Mouse (Mus musculus) layer of hippocampus, adult 18-20 months (tissue): ENCODE results near the gene Psmd5. TPM values are rescaled to one million over a fixed set of nuclear protein-coding genes. Genes with fewer than 3 reads are reported as not detected.
"Not testable (repeated sequence)": the region's sequence is repeated elsewhere in the genome, so short reads cannot be mapped to it uniquely, and the experiment has no call there.

Source experiments
- DNase-seq, 2 experiments: peaks; one replicate each; pipeline ENCODE4 v3.0.0; 2022; ENCODE audit warnings: low spot score in 2 of 2
- total RNA-seq, 2 experiments: library from RNA; stranded (reverse); gene quantifications; 2 replicates each; pipeline ENCODE4 v1.2.3; 2021

Psmd5 gene
- total RNA-seq, 2 experiments from 2014 or later: 39.4 to 41.4 TPM

- no peak for DNase-seq
Measured at GRCm38 (mm10) chr2:34828026-34828425, 46.7 kb downstream of the Psmd5 start.

DNA sequence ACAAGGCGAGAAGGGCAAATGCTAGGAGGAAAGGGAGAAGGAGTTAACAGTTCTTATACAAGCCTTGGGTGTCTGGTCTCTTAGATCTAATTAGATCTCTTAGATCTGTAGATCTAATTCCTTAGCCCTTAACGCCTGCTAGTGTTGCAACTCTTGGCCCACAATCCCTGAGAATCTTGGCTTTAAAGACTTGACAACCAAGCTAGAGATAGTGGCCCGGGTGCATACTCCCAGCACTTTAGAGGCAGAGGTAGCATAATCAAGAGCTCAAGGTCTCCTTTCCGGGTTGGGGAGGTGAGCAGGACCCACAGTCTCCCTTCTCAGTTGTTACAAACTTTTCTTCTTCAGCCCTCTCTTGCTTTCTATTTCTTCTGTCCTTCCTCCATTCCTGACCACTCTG is 47.2 kb downstream of the Psmd5 start:
- no peak for DNase-seq

- DNase-seq: no peak
Measured at GRCm38 (mm10) chr2:34826460-34827231, 48.1 kb downstream of the Psmd5 start.

- DNase-seq: peak; percentile 89 to 96
Measured at GRCm38 (mm10) chr2:34825827-34826459, 48.8 kb downstream of the Psmd5 start, which contains the start of gene Fbxw2. Gene Fbxw2 (minus strand): TSS chr2:34826311.

- DNase-seq: no peak
Measured at GRCm38 (mm10) chr2:34818492-34818891, 56.3 kb downstream of the Psmd5 start.

DNA sequence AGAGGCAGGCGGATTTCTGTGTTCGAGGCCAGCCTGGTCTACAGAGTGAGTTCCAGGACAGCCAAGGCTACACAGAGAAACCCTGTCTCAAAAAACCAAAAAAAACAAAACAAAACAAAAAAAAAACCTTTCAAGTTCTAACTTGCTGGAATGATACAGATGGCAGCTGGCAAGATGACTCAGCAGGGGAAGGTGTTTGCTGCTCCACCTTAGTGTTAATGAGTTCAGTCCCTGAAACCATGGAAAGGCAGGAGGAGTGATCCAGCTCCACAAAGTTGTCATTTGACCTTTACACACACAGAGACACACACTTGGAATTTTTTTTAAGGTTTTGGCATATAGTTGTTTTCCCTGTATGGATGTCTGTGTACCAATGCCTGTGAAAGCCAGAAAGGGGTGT is 58.9 kb downstream of the Psmd5 start:
- not testable (repeated sequence) for DNase-seq

GRCm38 (mm10) chr2:34812706-34813105 is 62.1 kb downstream of the Psmd5 start:
- no peak for DNase-seq

GRCm38 (mm10) chr2:34810775-34811174 is 64.0 kb downstream of the Psmd5 start:
- DNase-seq: no peak

DNA sequence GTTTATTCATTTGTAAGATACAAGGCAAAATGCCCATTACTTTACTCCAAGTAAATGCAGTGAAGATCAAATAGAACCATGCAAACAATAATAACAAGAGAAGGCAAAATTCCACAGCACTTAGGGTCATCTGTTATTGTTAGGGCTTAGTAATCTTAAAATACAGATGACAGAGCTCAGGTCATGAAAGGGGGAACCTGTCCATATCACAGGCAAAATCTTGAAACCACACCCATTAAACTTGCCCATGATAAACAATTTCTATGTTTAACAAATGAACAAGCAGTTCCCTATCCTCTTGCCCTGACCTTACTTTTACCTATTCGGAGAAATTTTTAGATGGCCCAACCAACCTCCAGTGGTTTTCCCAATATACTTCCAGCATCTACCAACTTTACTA is 65.2 kb downstream of the Psmd5 start:
- no peak for DNase-seq

GRCm38 (mm10) chr2:34808057-34808456 is 66.7 kb downstream of the Psmd5 start:
- DNase-seq: no peak

DNA sequence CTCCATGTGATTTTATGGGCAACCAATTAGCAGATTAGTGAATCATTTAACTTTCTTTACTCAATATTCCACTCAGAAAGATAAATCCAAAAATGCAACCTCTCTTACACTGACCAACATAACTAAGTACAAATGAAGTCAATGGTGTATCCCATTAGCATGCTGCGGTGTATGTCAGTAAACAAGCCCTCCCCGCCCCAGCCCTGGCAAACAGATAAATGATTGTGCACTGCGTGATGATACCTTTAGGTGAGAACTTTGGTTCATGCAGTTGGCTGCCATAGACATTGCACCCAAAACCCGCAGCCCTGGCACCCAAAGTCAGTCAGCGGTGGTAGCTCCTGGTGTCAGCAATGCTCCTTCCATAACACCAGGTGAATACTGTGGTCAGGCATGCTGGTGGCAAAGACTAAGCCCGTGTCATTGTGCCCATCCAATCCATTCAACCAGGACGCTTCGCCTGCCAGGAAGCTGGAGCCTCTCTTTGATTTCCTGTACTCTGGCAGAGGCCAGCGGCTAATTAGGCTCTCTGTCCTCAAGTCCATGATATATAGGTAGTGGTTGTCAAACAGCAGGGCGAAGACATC is 69.3 kb downstream of the Psmd5 start:
- DNase-seq: no peak

DNA sequence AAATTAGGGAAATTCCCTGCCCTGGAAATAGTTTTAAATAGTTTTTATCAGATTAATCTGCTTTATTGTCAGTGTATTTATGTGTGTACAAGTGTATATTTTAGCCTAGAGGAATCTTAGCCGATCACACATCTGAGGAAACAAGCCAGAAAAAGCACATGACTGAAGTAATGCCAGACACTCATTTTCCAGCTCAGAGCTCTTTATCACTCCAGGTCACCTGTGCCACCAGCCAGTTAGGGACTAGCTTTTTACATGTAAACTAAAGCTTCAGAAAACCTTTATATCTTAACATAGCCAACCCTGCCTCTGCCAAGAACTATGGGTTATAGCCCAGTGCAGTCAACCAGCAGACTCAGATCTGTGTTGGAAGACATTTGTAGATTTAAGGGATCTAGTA is 70.0 kb downstream of the Psmd5 start:
- DNase-seq: no peak

DNA sequence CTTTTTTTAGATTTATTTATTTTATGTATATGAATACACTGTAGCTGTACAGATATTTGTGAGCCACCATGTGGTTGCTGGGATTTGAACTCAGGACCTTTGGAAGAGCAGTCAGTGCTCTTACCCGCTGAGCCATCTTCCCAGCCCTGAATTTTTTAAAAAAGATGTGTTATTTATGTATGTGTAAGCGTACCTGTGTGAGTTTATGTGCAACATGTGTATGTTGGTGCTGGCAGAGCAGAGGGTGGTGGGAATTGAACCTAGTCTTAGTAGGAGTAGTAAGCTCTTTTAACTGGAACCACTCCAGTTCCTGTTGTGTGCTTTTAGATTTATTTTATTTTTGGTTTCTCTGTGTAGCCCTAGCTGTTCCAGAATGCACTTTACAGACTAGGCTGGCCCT is 70.6 kb downstream of the Psmd5 start:
- DNase-seq: no peak

GRCm38 (mm10) chr2:34803746-34804145 is 71.0 kb downstream of the Psmd5 start:
- no peak for DNase-seq

DNA sequence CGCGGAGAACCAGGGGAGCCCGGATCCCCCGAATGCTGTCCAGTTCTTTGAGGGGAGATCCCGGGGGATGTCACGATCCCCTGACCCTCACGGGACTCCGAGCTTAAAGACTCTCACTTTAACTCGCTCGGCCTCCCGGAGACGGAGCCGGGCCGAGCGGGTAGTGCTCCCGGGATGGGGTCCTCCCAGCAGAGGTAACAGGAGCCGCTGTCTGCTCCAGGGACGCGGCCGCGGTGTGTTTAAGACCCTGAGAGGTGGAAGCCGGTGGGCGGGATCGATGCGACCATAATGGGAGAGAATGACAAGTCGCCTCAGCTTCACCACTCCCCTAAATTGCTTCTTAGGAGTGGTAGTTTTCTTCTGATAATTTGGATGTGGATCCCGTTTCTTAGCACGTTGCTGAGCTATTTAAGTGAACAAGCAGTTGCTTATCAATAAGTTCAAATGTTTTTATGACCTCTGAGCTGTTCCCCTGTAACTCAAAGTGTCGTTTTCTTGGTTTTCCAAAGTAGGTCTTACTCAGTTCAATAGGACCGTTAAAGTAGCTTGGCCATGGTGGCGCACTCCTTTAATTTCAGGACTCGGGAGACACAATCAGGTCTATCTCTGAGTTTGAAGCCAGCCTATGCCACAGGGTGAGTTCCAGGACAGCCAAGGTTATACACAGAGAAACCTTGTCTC is 72.1 kb downstream of the Psmd5 start:
- peak in 1 of 2 experiments; percentile 38 for DNase-seq

DNA sequence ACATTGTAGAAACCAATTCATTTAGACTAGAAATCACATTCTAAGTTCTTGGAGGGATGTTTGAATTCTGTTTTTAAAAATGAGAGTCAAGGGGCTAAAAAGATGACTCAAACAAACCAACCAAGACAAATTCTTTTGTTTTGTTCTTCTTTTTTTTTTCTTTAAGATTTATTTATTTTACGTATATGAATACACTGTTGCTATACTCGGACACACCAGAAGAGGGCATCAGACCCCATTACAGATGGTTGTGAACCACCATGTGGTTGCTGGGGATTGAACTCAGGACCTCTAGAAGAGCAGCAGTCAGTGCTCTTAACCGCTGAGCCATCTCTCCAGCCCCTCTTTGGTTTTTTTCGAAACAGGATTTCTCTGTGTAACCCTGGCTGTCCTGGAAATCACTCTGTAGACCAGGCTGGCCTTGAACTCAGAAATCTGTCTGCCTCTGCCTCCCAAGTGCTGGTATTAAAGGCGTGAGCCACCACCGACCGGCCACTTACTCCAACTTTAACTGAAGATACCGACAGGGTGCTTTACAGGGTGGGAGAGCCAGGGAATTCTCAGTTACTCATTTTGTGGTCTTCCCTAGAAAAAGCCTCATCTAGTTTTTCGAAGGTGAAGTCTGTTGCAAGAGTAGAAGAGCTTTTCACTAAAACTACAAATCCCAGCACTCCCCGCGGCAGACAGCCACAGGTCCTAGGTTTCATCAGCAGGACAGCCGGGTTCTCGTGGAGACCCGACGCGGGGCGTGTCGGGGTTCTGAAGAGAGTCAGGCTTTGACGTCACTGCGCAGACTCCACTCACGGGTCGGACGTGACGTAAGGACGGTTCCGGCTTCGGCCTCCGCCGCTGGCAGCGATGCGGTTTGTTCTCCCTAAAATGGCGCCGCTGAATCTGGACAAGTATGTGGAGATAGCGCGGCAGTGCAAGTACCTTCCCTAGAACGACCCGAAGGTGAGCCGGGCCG is 73.0 kb downstream of the Psmd5 start:
- peak; percentile 96 to 99 for DNase-seq

DNA sequence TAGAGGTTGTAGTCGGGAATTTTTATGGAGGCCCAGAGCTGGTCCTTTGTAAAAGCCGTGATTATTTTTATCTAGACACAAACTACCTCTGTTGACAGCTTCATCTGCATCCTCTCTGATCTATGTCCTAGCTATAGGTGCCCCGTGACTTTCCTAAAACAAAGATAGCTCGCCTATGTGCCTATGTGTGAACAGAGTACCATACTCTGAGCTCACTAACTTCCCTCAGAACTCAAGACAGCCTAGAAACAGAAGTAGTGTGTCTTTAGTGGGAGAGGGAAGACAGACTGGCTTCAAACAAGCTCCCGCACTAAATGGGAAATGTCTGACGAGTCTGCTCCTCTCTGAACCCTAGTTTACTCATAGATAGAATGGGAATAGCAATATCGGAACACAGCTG is 74.4 kb downstream of the Psmd5 start:
- DNase-seq: no peak
